Mouse (Mus musculus) kidney, embryonic 16.5 days (tissue): ENCODE data around the gene Zfc3h1. TPM values are rescaled to one million over a fixed set of nuclear protein-coding genes. Genes with fewer than 3 reads are reported as not detected.

Experiments used
- ATAC-seq: fragments of 200-750 bp; cut with Nextera tagmentation; 2 replicates; pipeline ENCODE4 v1.8.0; 2017; ENCODE audit warnings: moderate TSS enrichment; ENCODE audit not compliant: low FRiP score, low TSS enrichment
- H3K27ac ChIP-seq: fragments of 300-500 bp; sonication (generic); 2 replicates; pipeline ENCODE4 v1.5.1; 2014; ENCODE audit warnings: low read length
- H3K27me3 ChIP-seq: fragments of 300-500 bp; sonication (generic); 2 replicates; pipeline ENCODE4 v1.6.1; 2014; ENCODE audit warnings: low read length, control low read depth, mixed read lengths; ENCODE audit not compliant: insufficient read depth
- H3K36me3 ChIP-seq: fragments of 300-500 bp; sonication (generic); 2 replicates; pipeline ENCODE4 v1.6.1; 2014; ENCODE audit warnings: low read length, control low read depth, mixed read lengths; ENCODE audit not compliant: insufficient read depth
- H3K4me1 ChIP-seq: fragments of 300-500 bp; sonication (generic); 2 replicates; pipeline ENCODE4 v1.6.1; 2014; ENCODE audit warnings: low read length, control low read depth, mixed read lengths; ENCODE audit not compliant: insufficient read depth
- H3K4me2 ChIP-seq: fragments of 300-500 bp; sonication (generic); replicated peaks from 2 replicates; pipeline ENCODE4 v1.6.1; 2014; ENCODE audit warnings: low read depth, low read length
- H3K4me3 ChIP-seq: fragments of 300-500 bp; sonication (generic); 2 replicates; pipeline ENCODE4 v1.5.1; 2014; ENCODE audit warnings: mild to moderate bottlenecking, low read length
- H3K9ac ChIP-seq: fragments of 300-500 bp; sonication (generic); replicated peaks from 2 replicates; pipeline ENCODE4 v1.6.1; 2014; ENCODE audit warnings: low read length
- H3K9me3 ChIP-seq: fragments of 300-500 bp; sonication (generic); 2 replicates; pipeline ENCODE4 v1.6.1; 2016; ENCODE audit warnings: low read length, control low read depth
- WGBS: fragments of 180-500 bp; shearing (Covaris S2); extraction: QIAGEN DNeasy Blood & Tissue Kit; methylation state at CpG from one replicate; pipeline ENCODE4 v1.1.7; 2014; 5-methylcytosine and 5-hydroxymethylcytosine counted together
- polyA plus RNA-seq: library from polyadenylated mRNA; unstranded; fragments of >200 nt; fragmentation: Nextera tagmentation; extraction: Ambion mirVana; gene quantifications from 2 replicates; pipeline ENCODE4 v1.2.1, GENCODE M21; 2015

Gene Zfc3h1
- polyA plus RNA-seq, 1 experiment from 2014 or later, result 17.0 TPM

DNA sequence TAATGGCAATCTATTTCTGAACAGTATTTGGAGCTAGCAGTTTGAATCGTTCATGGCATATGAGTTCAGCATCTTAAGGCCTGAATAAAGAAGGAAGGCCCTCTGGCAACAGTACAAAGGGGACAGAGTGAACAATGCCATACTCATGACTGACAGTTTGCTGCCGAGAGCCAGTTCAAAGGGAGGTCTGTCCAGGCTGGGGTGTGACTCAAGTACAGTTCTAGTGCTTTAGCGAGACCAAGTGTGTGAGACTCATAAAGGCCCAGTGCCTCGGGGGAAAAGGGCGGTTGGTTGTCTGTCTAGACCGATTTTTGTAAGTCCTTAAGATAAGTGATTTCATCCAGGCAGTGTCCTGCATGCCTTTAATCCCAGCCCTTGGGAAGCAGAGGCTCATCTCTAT, 30.2 kb upstream of the Zfc3h1 start:
- no peak for ATAC-seq
- WGBS, result 70% methylated on average over 6 of the region's 6 CpGs
- H3K9ac ChIP-seq, result no peak overlapping the region
- H3K27ac ChIP-seq, result no peak overlapping the region
- no peaks in the 10 kb centered on the region for H3K9me3 ChIP-seq
- H3K4me2 ChIP-seq, result no peak overlapping the region
- no peak overlapping the region for H3K4me3 ChIP-seq
- H3K36me3 ChIP-seq, result no peaks in the 10 kb centered on the region
- H3K27me3 ChIP-seq, result no peaks in the 10 kb centered on the region
- no peaks in the 10 kb centered on the region for H3K4me1 ChIP-seq

DNA sequence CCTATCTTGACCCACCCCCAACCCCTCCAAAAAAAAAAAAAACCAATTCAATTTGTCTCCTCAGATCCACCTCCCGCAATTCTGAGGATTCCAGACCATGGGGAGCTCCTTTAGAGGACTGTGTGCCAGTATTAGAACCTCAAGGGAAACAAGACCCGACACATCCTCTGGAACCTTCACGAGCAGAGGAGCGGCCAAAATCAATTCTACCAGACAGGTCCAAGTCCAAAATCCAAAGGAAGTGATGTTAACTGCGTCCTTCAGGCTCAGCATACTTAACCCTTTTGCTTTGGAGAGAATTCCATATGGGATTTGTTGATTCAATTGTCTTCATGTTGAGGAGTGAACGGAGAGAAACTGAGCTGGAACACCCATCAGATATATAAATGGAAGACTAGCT, 29.7 kb upstream of the Zfc3h1 start:
- 89% methylated on average over 6 of the region's 6 CpGs for WGBS
- Histone ChIP-seq H3K4me3 (no peak overlapping the region), H3K27ac (no peak overlapping the region), H3K4me1 (no peaks in the 10 kb centered on the region), H3K9ac (no peak overlapping the region), H3K36me3 (no peaks in the 10 kb centered on the region), H3K4me2 (no peak overlapping the region), H3K9me3 (no peaks in the 10 kb centered on the region), H3K27me3 (no peaks in the 10 kb centered on the region)
- no peak for ATAC-seq

- H3K4me3 ChIP-seq, result no peak overlapping the region
- no peaks in the 10 kb centered on the region for H3K27me3 ChIP-seq
- peaks cover 4% of the 10 kb centered on the region for H3K4me1 ChIP-seq
- 85% methylated on average over 5 of the region's 7 CpGs for WGBS
- H3K36me3 ChIP-seq, result no peaks in the 10 kb centered on the region
- no peak for ATAC-seq
- H3K27ac ChIP-seq, result no peak overlapping the region
- H3K9ac ChIP-seq, result no peak overlapping the region
- no peak overlapping the region for H3K4me2 ChIP-seq
- H3K9me3 ChIP-seq, result no peaks in the 10 kb centered on the region
These were observed 28.7 kb upstream of the Zfc3h1 start for GRCm38 (mm10) chr10:115356106-115356505.

GRCm38 (mm10) chr10:115358216-115358919, 26.4 kb upstream of the Zfc3h1 start:
- no peaks in the 10 kb centered on the region for H3K9me3 ChIP-seq
- H3K27ac ChIP-seq, result no peak overlapping the region
- H3K27me3 ChIP-seq, result no peaks in the 10 kb centered on the region
- H3K4me3 ChIP-seq, result no peak overlapping the region
- H3K36me3 ChIP-seq, result no peaks in the 10 kb centered on the region
- H3K4me1 ChIP-seq, result peaks cover 17% of the 10 kb centered on the region
- ATAC-seq, result no peak
- no peak overlapping the region; the same call in 1 of the 2 replicates for H3K9ac ChIP-seq
- WGBS, result 92% methylated on average over 17 of the region's 17 CpGs
- no peak overlapping the region for H3K4me2 ChIP-seq

DNA sequence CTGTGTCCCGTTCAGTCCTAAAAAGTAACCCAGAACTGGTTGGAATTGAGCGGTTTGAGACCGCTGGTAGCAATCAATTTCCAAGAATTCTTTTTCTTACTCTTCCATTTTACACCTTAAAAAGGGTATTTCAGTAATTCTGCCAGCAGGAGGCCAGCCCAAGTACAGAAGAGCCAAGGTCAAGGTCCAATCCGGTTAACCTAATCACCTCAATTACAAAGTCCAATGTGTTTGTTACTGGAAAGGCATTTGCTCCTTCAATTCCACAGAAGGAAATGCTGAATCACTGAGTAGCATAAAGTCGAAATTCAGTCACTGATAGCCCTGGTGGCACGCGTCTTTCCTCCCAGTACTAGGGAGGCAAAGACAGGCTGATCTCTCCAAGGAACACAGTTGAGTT, 25.7 kb upstream of the Zfc3h1 start:
- Histone ChIP-seq H3K27me3 (no peaks in the 10 kb centered on the region), H3K9me3 (no peaks in the 10 kb centered on the region), H3K36me3 (no peaks in the 10 kb centered on the region), H3K4me1 (peaks cover 17% of the 10 kb centered on the region), H3K4me2 (no peak overlapping the region), H3K4me3 (no peak overlapping the region), H3K27ac (no peak overlapping the region), H3K9ac (no peak overlapping the region; the same call in 1 of the 2 replicates)
- 87% methylated on average over 7 of the region's 7 CpGs for WGBS
- no peak for ATAC-seq

GRCm38 (mm10) chr10:115361840-115362622, 22.7 kb upstream of the Zfc3h1 start, which contains the start of gene Tmem19:
Tmem19 (minus strand) TSS chr10:115362501.
- Histone ChIP-seq H3K9ac (peak within 1 kb of the TSS; percentile 68), H3K4me3 (peak within 1 kb of the TSS; percentile 62), H3K9me3 (no peaks in the 10 kb centered on the region), H3K4me1 (peaks cover 17% of the 10 kb centered on the region), H3K27ac (peak within 1 kb of the TSS; percentile 91), H3K4me2 (peak within 1 kb of the TSS; percentile 83), H3K36me3 (no peaks in the 10 kb centered on the region), H3K27me3 (no peaks in the 10 kb centered on the region)
- WGBS, result under 1% methylated on average over 48 of the region's 58 CpGs
- peak; percentile 100 for ATAC-seq

DNA sequence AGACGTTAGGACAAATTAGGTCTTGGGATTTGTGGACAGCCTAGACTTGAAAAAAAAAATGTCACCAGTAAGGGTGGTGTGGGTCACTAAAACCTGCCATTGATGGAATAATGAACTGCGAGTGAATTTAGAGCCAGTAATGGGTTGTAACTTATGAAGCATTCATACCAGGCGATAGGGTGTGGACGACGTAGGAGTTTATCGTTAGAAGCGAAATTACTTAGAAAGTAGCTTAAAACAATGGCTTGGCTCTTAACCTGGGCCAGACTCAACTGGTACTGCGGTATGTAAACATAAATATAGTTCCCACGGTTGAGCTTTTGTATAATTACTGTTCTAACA, 22.2 kb upstream of the Zfc3h1 start:
- Histone ChIP-seq H3K27ac (peak overlapping the region; percentile 91), H3K9ac (peak overlapping the region; percentile 68), H3K4me3 (peak overlapping the region; percentile 62), H3K36me3 (no peaks in the 10 kb centered on the region), H3K4me2 (peak overlapping the region; percentile 83), H3K4me1 (peaks cover 17% of the 10 kb centered on the region), H3K9me3 (no peaks in the 10 kb centered on the region), H3K27me3 (no peaks in the 10 kb centered on the region)
- 5% methylated on average over 9 of the region's 9 CpGs for WGBS
- ATAC-seq, result peak; percentile 43

GRCm38 (mm10) chr10:115363151-115363550, 21.6 kb upstream of the Zfc3h1 start:
- no peaks in the 10 kb centered on the region for H3K9me3 ChIP-seq
- H3K4me1 ChIP-seq, result peaks cover 17% of the 10 kb centered on the region
- H3K27ac ChIP-seq, result peak overlapping the region; percentile 91; the same call in 1 of the 2 replicates
- peak overlapping the region; percentile 83 for H3K4me2 ChIP-seq
- no peak for ATAC-seq
- WGBS, result 81% methylated on average over 4 of the region's 4 CpGs
- H3K36me3 ChIP-seq, result no peaks in the 10 kb centered on the region
- no peaks in the 10 kb centered on the region for H3K27me3 ChIP-seq
- H3K4me3 ChIP-seq, result peak overlapping the region; percentile 62
- peak overlapping the region; percentile 68; the same call in 1 of the 2 replicates for H3K9ac ChIP-seq

DNA sequence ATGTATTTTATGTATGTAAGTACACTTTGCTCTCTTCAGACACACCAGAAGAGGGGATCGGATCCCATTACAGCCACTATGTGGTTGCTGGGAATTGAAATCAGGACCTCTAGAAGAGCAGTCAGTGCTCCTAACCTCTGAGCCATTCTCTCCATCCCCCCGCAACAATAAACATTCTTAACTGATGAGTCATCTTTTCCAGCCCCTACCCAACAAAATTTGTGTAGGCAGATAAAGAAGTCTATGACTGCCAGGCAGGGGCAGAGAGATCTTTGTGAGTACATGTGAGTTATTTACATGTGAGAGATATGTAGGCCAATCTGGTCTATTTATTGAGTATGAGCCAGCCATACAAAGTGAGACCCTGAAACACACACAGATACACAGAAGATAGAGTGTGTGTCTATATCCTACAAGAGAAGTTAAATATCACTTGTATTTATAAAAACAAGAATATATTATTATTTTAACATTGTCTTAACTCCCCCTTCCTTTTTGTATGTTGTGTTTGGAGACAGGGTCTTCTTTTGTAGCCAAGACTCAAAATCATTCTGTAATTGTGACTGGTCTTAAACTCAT, 3.2 kb upstream of the Zfc3h1 start:
- Histone ChIP-seq H3K9ac (no peak overlapping the region), H3K27me3 (no peaks in the 10 kb centered on the region), H3K9me3 (no peaks in the 10 kb centered on the region), H3K36me3 (0 out of 2 replicates have a peak, but pooled peaks cover 2% of the 10 kb centered on the region), H3K4me2 (no peak overlapping the region), H3K4me1 (peaks cover 20% of the 10 kb centered on the region), H3K4me3 (no peak overlapping the region), H3K27ac (no peak overlapping the region)
- ATAC-seq, result no peak
- WGBS, result 86% methylated on average over 2 of the region's 2 CpGs
